Mouse (Mus musculus) stomach, embryonic 14.5 days (tissue): ENCODE measurements around the gene Mettl3. TPM values are rescaled to one million over a fixed set of nuclear protein-coding genes. Genes with fewer than 3 reads are reported as not detected.

Experiments used
- ATAC-seq: fragments of 200-750 bp; cut with Nextera tagmentation; 2 replicates; pipeline ENCODE4 v1.8.0; 2017; ENCODE audit warnings: low read depth, moderate TSS enrichment; ENCODE audit not compliant: insufficient number of reproducible peaks, insufficient read depth, low FRiP score
- H3K27ac ChIP-seq: fragments of 300-500 bp; sonication (generic); 2 replicates; pipeline ENCODE4 v1.5.1; 2014; ENCODE audit warnings: mild to moderate bottlenecking, low read length, moderate library complexity, mixed read lengths
- H3K27me3 ChIP-seq: fragments of 300-500 bp; sonication (generic); 2 replicates; pipeline ENCODE4 v1.6.1; 2014; ENCODE audit warnings: low read length, control low read depth, mixed read lengths; ENCODE audit not compliant: control insufficient read depth, insufficient read depth
- H3K36me3 ChIP-seq: fragments of 300-500 bp; sonication (generic); 2 replicates; pipeline ENCODE4 v1.6.1; 2014; ENCODE audit warnings: mild to moderate bottlenecking, control low read depth, low read length, moderate library complexity, mixed read lengths; ENCODE audit not compliant: control insufficient read depth, insufficient read depth
- H3K4me1 ChIP-seq: fragments of 300-500 bp; sonication (generic); 2 replicates; pipeline ENCODE4 v1.6.1; 2014; ENCODE audit warnings: low read length, control low read depth, mixed read lengths; ENCODE audit not compliant: control insufficient read depth, insufficient read depth
- H3K4me2 ChIP-seq: fragments of 300-500 bp; sonication (generic); replicated peaks from 2 replicates; pipeline ENCODE4 v1.6.1; 2014; ENCODE audit warnings: low read depth, low read length, control low read depth
- H3K4me3 ChIP-seq: fragments of 300-500 bp; sonication (generic); 2 replicates; pipeline ENCODE4 v1.5.1; 2014; ENCODE audit warnings: low read depth, low read length, control low read depth
- H3K9ac ChIP-seq: fragments of 300-500 bp; sonication (generic); replicated peaks from 2 replicates; pipeline ENCODE4 v1.6.1; 2014; ENCODE audit warnings: low read depth, mild to moderate bottlenecking, control low read depth, low read length, moderate library complexity, mixed read lengths
- H3K9me3 ChIP-seq: fragments of 300-500 bp; sonication (generic); 2 replicates; pipeline ENCODE4 v1.6.1; 2016; ENCODE audit warnings: low read depth, low read length, control low read depth; ENCODE audit not compliant: control insufficient read depth
- WGBS: fragments of 180-500 bp; shearing (Covaris S2); extraction: QIAGEN DNeasy Blood & Tissue Kit; methylation state at CpG from one replicate; pipeline ENCODE4 v1.1.7; 2014; 5-methylcytosine and 5-hydroxymethylcytosine counted together
- polyA plus RNA-seq: library from polyadenylated mRNA; unstranded; fragments of >200 nt; fragmentation: Nextera tagmentation; extraction: Ambion mirVana; gene quantifications from 2 replicates; pipeline ENCODE4 v1.2.1, GENCODE M21; 2014

Mettl3 gene
- polyA plus RNA-seq, 1 experiment from 2014 or later = 45.3 TPM

DNA sequence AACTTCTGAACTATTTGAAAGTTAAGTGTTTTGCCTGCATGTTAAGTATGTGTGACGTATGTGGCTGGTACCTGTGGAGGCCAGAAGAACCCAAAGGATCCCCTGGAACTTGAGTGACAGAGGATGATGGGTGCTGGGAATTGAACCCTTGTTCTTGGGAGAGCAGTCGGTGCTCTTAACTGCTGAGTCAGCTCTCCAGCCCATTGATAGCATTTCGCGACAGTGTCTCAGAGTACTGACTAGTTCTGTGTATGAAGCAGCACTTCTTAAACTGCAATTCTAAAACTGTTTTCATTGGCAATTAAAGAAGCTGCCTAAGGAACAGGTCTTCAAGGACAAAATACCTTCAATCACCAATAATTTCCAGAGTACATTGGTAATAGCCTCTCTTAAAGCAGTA is 27.7 kb downstream of the Mettl3 start:
- no peaks in the 10 kb centered on the region for H3K9me3 ChIP-seq
- H3K4me2 ChIP-seq = no peak overlapping the region
- H3K9ac ChIP-seq = no peak overlapping the region
- peaks cover 14% of the 10 kb centered on the region; the same call in 1 of the 2 replicates for H3K36me3 ChIP-seq
- no peak for ATAC-seq
- 91% methylated on average over 4 of the region's 4 CpGs for WGBS
- H3K27ac ChIP-seq = no peak overlapping the region
- no peak overlapping the region for H3K4me3 ChIP-seq
- 0 out of 2 replicates have a peak, but pooled peaks cover 6% of the 10 kb centered on the region for H3K4me1 ChIP-seq
- H3K27me3 ChIP-seq = no peaks in the 10 kb centered on the region

DNA sequence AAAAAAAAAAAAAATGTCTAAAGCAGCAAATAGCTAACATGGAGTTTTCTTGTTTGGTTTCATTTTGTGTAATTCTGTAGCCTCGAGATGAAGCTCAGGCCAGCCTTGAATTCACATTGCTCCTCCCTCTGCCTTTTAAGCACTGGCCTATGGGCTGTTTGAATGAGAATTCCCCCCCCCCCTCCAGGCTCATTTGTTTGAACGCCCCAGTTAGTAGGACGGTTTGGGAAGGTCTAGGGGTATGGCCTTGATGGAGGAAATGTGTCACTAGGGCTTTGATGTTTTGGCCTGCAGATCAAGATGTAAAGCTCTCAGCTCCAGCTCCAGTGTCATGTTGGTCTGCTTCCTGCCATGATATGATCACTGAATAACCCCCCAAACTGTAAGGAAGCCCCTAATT is 32.1 kb downstream of the Mettl3 start:
- Histone ChIP-seq H3K27ac (no peak overlapping the region), H3K9me3 (no peaks in the 10 kb centered on the region), H3K4me2 (no peak overlapping the region), H3K4me3 (no peak overlapping the region), H3K36me3 (peaks cover 14% of the 10 kb centered on the region; the same call in 1 of the 2 replicates), H3K27me3 (no peaks in the 10 kb centered on the region), H3K4me1 (no peaks in the 10 kb centered on the region), H3K9ac (no peak overlapping the region)
- 67% methylated on average over 3 of the region's 3 CpGs for whole genome bisulfite sequencing
- ATAC-seq = no peak

GRCm38 (mm10) chr14:52257484-52258213 is 47.3 kb downstream of the Mettl3 start, which contains the start of gene Chd8:
Gene Chd8 (minus strand): TSS chr14:52257780.
- Histone ChIP-seq H3K27me3 (no peaks in the 10 kb centered on the region), H3K36me3 (no peaks in the 10 kb centered on the region), H3K4me3 (peak within 1 kb of the TSS; percentile 87), H3K9me3 (no peaks in the 10 kb centered on the region), H3K4me2 (peak within 1 kb of the TSS; percentile 74), H3K9ac (peak within 1 kb of the TSS; percentile 89), H3K4me1 (peaks cover 5% of the 10 kb centered on the region; the same call in 1 of the 2 replicates), H3K27ac (peak within 1 kb of the TSS; percentile 93)
- peak; percentile 100 for ATAC-seq
- 0% methylated on average over 54 of the region's 54 CpGs for whole genome bisulfite sequencing

GRCm38 (mm10) chr14:52256311-52257175 is 48.4 kb downstream of the Mettl3 start:
- peak overlapping the region; percentile 74 for H3K4me2 ChIP-seq
- WGBS = 7% methylated on average over 18 of the region's 18 CpGs
- ATAC-seq = no peak

GRCm38 (mm10) chr14:52246129-52246528 is 58.8 kb downstream of the Mettl3 start:
- ATAC-seq = no peak
- Histone ChIP-seq H3K27ac (no peak overlapping the region), H3K36me3 (no peaks in the 10 kb centered on the region), H3K9me3 (no peaks in the 10 kb centered on the region), H3K27me3 (no peaks in the 10 kb centered on the region), H3K4me3 (no peak overlapping the region), H3K4me1 (peaks cover 13% of the 10 kb centered on the region), H3K9ac (no peak overlapping the region), H3K4me2 (no peak overlapping the region)
- WGBS = 76% methylated on average over 4 of the region's 4 CpGs

More at GRCm38 (mm10) chr14:52256311-52257175, 48.4 kb downstream of the Mettl3 start:
- H3K9ac ChIP-seq = peak overlapping the region; percentile 89
- no peaks in the 10 kb centered on the region for H3K27me3 ChIP-seq
- peaks cover 5% of the 10 kb centered on the region; the same call in 1 of the 2 replicates for H3K4me1 ChIP-seq
- no peaks in the 10 kb centered on the region for H3K9me3 ChIP-seq
- H3K27ac ChIP-seq = peak overlapping the region; percentile 93
- H3K36me3 ChIP-seq = no peaks in the 10 kb centered on the region
- H3K4me3 ChIP-seq = peak overlapping the region; percentile 87

Other genes with a start within 250 kb of the Mettl3 start
- gene Hnrnpc, start 201.1 kb downstream of the Mettl3 start, polyA plus RNA-seq = 586 and 599 TPM in 2 replicates
- 54.3 and 67.1 TPM in 2 replicates for gene Rpgrip1, start 194.4 kb downstream of the Mettl3 start, polyA plus RNA-seq
- 86.0 and 87.3 TPM in 2 replicates for gene Supt16, start 107.7 kb downstream of the Mettl3 start, polyA plus RNA-seq
- gene Chd8, start 47.3 kb downstream of the Mettl3 start, polyA plus RNA-seq = 49.7 and 56.0 TPM in 2 replicates
- gene Tox4, start 26.0 kb downstream of the Mettl3 start, polyA plus RNA-seq = 47.3 and 56.0 TPM in 2 replicates
- 26.6 and 27.3 TPM in 2 replicates for gene Rab2b, start 25.6 kb downstream of the Mettl3 start, polyA plus RNA-seq
- 14.6 and 16.2 TPM in 2 replicates for gene Sall2, start 23.6 kb upstream of the Mettl3 start, polyA plus RNA-seq
- gene Olfr1513, start 51.3 kb upstream of the Mettl3 start, polyA plus RNA-seq = not detected in 2 replicates
- gene Olfr1512, start 74.0 kb upstream of the Mettl3 start, polyA plus RNA-seq = not detected in 2 replicates
- gene Olfr1511, start 92.3 kb upstream of the Mettl3 start, polyA plus RNA-seq = not detected in 2 replicates
- not detected in 2 replicates for gene Olfr1510, start 109.2 kb upstream of the Mettl3 start, polyA plus RNA-seq
- gene Olfr1509, start 137.9 kb upstream of the Mettl3 start, polyA plus RNA-seq = not detected in 2 replicates
- gene Olfr1508, start 162.4 kb upstream of the Mettl3 start, polyA plus RNA-seq = not detected in 2 replicates
- not detected in 2 replicates for gene Olfr1507, start 190.6 kb upstream of the Mettl3 start, polyA plus RNA-seq